Mouse (Mus musculus) layer of hippocampus, adult 9-11 months (tissue): ENCODE data around the gene Syne2.

Experiments
- DNase-seq: peaks from one replicate; pipeline ENCODE4 v3.0.0; 2022

The Syne2 gene

GRCm38 (mm10) chr12:75952011-75952410 is 134.1 kb downstream of the Syne2 start:
- no peak for DNase-seq

- DNase-seq, result no peak
These were observed 148.7 kb downstream of the Syne2 start for GRCm38 (mm10) chr12:75966441-75967195.

GRCm38 (mm10) chr12:75979079-75979478 is 161.1 kb downstream of the Syne2 start:
- no peak for DNase-seq

- no peak for DNase-seq
These were observed 165.4 kb downstream of the Syne2 start for GRCm38 (mm10) chr12:75983336-75983735.

- DNase-seq, result no peak
These were observed 174.4 kb downstream of the Syne2 start for GRCm38 (mm10) chr12:75992226-75992858.

GRCm38 (mm10) chr12:75992946-75993345 is 175.0 kb downstream of the Syne2 start:
- no peak for DNase-seq

GRCm38 (mm10) chr12:75995086-75995485 is 177.2 kb downstream of the Syne2 start:
- DNase-seq, result no peak

- no peak for DNase-seq
These were observed 179.6 kb downstream of the Syne2 start for GRCm38 (mm10) chr12:75997547-75997946.

- DNase-seq, result no peak
These were observed 180.5 kb downstream of the Syne2 start for GRCm38 (mm10) chr12:75998416-75998815.

GRCm38 (mm10) chr12:76004697-76005249 is 186.8 kb downstream of the Syne2 start:
- DNase-seq, result no peak

GRCm38 (mm10) chr12:76008991-76009390 is 191.1 kb downstream of the Syne2 start:
- DNase-seq, result no peak

- no peak for DNase-seq
These were observed 194.9 kb downstream of the Syne2 start for GRCm38 (mm10) chr12:76012789-76013188.

- no peak for DNase-seq
These were observed 195.5 kb downstream of the Syne2 start for GRCm38 (mm10) chr12:76013480-76013879.

GRCm38 (mm10) chr12:76015026-76015425 is 197.1 kb downstream of the Syne2 start:
- no peak for DNase-seq

- DNase-seq, result no peak
These were observed 197.6 kb downstream of the Syne2 start for GRCm38 (mm10) chr12:76015489-76015888.

- peak; percentile 10 for DNase-seq
These were observed 198.5 kb downstream of the Syne2 start for GRCm38 (mm10) chr12:76016123-76017101.

GRCm38 (mm10) chr12:76018640-76019039 is 200.7 kb downstream of the Syne2 start:
- no peak for DNase-seq

- DNase-seq, result no peak
These were observed 224.4 kb downstream of the Syne2 start for GRCm38 (mm10) chr12:76042301-76042700.

GRCm38 (mm10) chr12:76046561-76046960 is 228.6 kb downstream of the Syne2 start:
- DNase-seq, result no peak

- no peak for DNase-seq
These were observed 230.0 kb downstream of the Syne2 start for GRCm38 (mm10) chr12:76047921-76048320.

- DNase-seq, result no peak
These were observed 230.7 kb downstream of the Syne2 start for GRCm38 (mm10) chr12:76048672-76049071.

GRCm38 (mm10) chr12:76049343-76049742 is 231.4 kb downstream of the Syne2 start:
- DNase-seq, result no peak

- no peak for DNase-seq
These were observed 233.9 kb downstream of the Syne2 start for GRCm38 (mm10) chr12:76051879-76052278.
